ENCODE assay signal across 27 mouse cellular contexts in genomic region chr16:18577071-18577470, GRCm38 (mm10). TPM values are rescaled to one million over a fixed set of nuclear protein-coding genes. Genes with fewer than 3 reads are reported as not detected.
"Had no signal": no experiment of that assay in that cellular context is flagged by ENCODE, and none has a peak within 500 bp of the region (broad histone marks: within the 10 kb centered on the region; RNA-seq: fewer than 3 reads in every experiment).

No protein-coding gene starts in this region.

- H3K4me3 ChIP-seq: gastrocnemius, adult 2 months; heart, adult 2 months; heart, embryonic 12.5 days; hindbrain, embryonic 10.5 days; hindbrain, embryonic 12.5 days; hindbrain, embryonic 15.5 days; layer of hippocampus, adult 2 months; limb, embryonic 12.5 days; liver, embryonic 13.5 days; liver, embryonic 15.5 days had no signal

- DNase-seq: gastrocnemius, adult 2 months; gastrocnemius, postnatal 10 days; gastrocnemius, postnatal 25 days; heart, adult 2 months; heart, postnatal 10 days; heart, postnatal 4 days; kidney, adult 11 months; kidney, adult 2 months; kidney, adult 9 months; kidney, postnatal 10 days; kidney, postnatal 25 days; kidney, postnatal 4 days; layer of hippocampus, postnatal 36 days; liver; liver, embryonic 13.5 days; liver, postnatal 0 days had no signal

- H3K36me3 ChIP-seq: heart, embryonic 12.5 days; hindbrain, embryonic 10.5 days; hindbrain, embryonic 12.5 days; hindbrain, embryonic 15.5 days; limb, embryonic 12.5 days; liver, embryonic 13.5 days; liver, embryonic 15.5 days had no signal

- H3K27ac ChIP-seq: gastrocnemius, adult 2 months; heart, adult 2 months; hindbrain, embryonic 12.5 days; hindbrain, embryonic 15.5 days; hindbrain, postnatal 0 days; layer of hippocampus, adult 2 months; limb, embryonic 12.5 days; liver, embryonic 13.5 days; liver, embryonic 15.5 days had no signal

- H3K4me2 ChIP-seq: heart, embryonic 12.5 days; hindbrain, embryonic 12.5 days; hindbrain, embryonic 15.5 days; limb, embryonic 12.5 days; liver, embryonic 11.5 days; liver, embryonic 13.5 days; liver, embryonic 15.5 days had no signal

- H3K9ac ChIP-seq: heart, embryonic 12.5 days; hindbrain, embryonic 12.5 days; hindbrain, embryonic 15.5 days; limb, embryonic 12.5 days; liver, embryonic 13.5 days; liver, embryonic 15.5 days; liver, postnatal 0 days had no signal

- ATAC-seq: hindbrain, postnatal 0 days; intestine, embryonic 16.5 days; liver, postnatal 0 days had no signal

- H3K9me3 ChIP-seq: heart, embryonic 12.5 days; hindbrain, embryonic 10.5 days; hindbrain, embryonic 12.5 days; hindbrain, embryonic 15.5 days; liver, embryonic 13.5 days; liver, embryonic 15.5 days had no signal

RNA-seq across cellular contexts. Expression of gene Tbx1, which starts 13.4 kb away (rescaled TPM):
- total RNA-seq: granulocyte monocyte progenitor cell, adult 5-6 weeks had no signal
- polyA plus RNA-seq: liver, postnatal 0 days had no signal

RNA-seq across cellular contexts. Expression of gene Gp1bb, which starts 45.1 kb away (rescaled TPM):
- total RNA-seq: gastrocnemius, adult 2 months; gastrocnemius, postnatal 10 days; granulocyte monocyte progenitor cell, adult 5-6 weeks had no signal

RNA-seq across cellular contexts. Expression of gene Gm49601, which starts 49.2 kb away (rescaled TPM):
- polyA plus RNA-seq: liver, embryonic 11.5 days; liver, postnatal 0 days had no signal
